Mouse (Mus musculus) Patski (cell line): ENCODE data around the gene Add3. TPM values are rescaled to one million over a fixed set of nuclear protein-coding genes. Genes with fewer than 3 reads are reported as not detected.

Source experiments
- ATAC-seq: fragments of 100-300 bp; one replicate; pipeline ENCODE4 v1.8.0; 2021
- CTCF ChIA-PET: fragments of 350-600 bp; sonication (Branson Sonifier 250); formaldehyde crosslinking; loops from one replicate; lab custom pipeline; 2022; ENCODE audit warnings: inconsistent platforms; lab: Charles Lee
- POLR2A ChIA-PET: fragments of 350-600 bp; sonication (Branson Sonifier 250); formaldehyde crosslinking; loops from one replicate; lab custom pipeline; 2022; ENCODE audit warnings: antibody characterized with exemption, inconsistent platforms; lab: Charles Lee
- DNase-seq: peaks from one replicate; pipeline ENCODE4 v3.0.0-alpha.2; 2011; ENCODE audit warnings: low read depth, low spot score
- H3K27me3 ChIP-seq: fragments of 371-371 bp; one replicate; pipeline ENCODE4 v1.5.1; 2021
- CTCF ChIP-seq: fragments of 100-300 bp; IDR thresholded peaks from one replicate; pipeline ENCODE4 v1.5.1; 2021
- in situ Hi-C: fragments of 300-500 bp; cut with MboI; formaldehyde crosslinking; loops from 3 replicates; pipeline ENCODE4 v1.11.1; 2018; ENCODE audit warnings: low pct_unique_long_range_greater_than_20kb, mixed read lengths
- polyA plus RNA-seq: library from polyadenylated mRNA; unstranded; gene quantifications from one replicate; pipeline ENCODE4 v1.2.3, GENCODE M21; 2021

Gene Add3
- polyA plus RNA-seq, 1 experiment from 2014 or later: 38.4 TPM

DNA sequence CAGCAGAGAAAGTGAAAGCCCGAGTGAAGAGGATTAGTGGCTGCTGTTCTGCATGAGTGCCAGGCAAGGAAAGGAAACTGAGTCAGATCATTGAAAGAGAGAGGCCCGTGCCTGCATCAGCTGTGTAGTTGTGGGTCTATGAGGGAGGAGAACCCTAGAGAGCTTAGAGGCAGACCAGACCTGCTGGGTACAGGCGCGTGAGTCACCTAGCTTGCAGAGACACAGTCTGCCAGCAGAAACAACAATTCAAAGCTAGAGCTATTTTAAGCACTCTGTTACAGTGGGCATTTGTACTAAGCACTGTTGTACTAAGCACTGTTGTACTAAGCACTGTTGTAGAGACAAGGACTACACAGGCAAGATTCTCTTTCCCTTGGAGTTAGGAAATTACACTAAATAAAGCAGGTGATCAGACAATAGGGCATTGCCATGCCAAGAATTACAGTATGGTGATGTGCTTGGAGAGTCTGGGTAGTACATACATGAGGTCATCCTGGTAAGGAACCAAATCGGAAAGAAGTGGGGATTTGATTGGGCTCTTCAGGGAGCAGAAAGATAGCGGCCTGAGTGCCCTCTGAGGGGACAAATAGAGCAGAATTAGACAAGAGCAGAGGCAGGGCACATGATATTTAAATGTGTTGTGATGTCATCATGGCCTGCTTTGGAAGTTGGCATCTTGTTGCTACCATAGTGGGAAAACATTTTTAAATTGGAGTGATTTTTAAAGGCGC is 88.0 kb downstream of the Add3 start:
- CTCF ChIA-PET: interaction anchor here (0.8 to 1.1 kb wide), 4 partner anchors 9 to 221 kb away, joined by 3 read pairs; no protein-coding TSS in a partner anchor
- ATAC-seq (peak; percentile 72), DNase-seq (no peak)
- in situ Hi-C loops: loop anchor here (5.0 kb wide), 1 partner anchor 221 kb away; no protein-coding TSS in a partner anchor
- POLR2A ChIA-PET: no interaction called here
- no peaks in the 10 kb centered on the region for H3K27me3 ChIP-seq
- no peak for TF ChIP-seq CTCF

DNA sequence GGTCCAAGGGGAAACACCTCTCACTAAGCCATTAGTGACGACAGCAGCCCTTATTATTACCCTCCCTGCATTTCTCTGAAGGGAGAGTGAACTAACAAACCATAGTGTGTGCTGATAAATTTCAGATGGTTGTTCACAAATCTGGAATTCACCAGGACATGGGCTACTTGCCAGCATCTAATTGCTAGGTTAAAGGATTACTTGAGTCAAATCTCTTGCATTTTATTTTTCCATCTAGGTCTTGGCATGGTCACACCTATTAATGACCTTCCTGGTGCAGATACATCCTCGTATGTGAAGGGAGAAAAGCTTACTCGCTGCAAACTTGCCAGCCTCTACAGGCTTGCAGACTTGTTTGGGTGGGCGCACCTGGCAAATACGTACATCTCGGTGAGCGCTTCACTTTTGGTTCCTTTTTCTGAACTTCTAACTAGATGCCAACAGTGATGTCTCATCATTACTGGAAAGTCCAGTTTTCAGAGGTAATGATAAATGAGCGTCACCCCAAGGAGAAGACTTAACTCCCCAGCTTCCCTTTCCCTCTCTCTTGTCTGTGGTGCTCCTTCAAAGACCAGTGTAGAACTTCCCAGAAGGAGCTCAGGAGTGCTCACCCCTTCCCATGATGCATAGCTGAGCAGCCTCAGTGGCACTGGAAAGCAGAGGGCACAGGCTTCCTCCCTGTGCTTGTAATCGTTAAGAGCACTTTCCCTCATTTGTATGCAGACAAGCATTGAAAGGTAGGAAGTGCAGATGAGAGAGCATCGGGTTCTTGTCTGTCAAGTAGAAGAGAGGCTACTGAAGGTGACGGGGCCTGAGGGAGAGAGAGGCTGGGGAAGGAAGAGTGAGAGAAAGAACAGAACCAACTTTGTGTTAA is 90.9 kb downstream of the Add3 start:
- in situ Hi-C loops: no loop called here
- no peak for DNase-seq
- H3K27me3 ChIP-seq: no peaks in the 10 kb centered on the region
- ChIA-PET POLR2A (no interaction called here), CTCF (interaction anchor here (1.4 to 1.8 kb wide), 2 partner anchors 12 to 16 kb away, joined by 3 to 4 read pairs; no protein-coding TSS in a partner anchor)
- TF ChIP-seq CTCF: no peak
- ATAC-seq: no peak

DNA sequence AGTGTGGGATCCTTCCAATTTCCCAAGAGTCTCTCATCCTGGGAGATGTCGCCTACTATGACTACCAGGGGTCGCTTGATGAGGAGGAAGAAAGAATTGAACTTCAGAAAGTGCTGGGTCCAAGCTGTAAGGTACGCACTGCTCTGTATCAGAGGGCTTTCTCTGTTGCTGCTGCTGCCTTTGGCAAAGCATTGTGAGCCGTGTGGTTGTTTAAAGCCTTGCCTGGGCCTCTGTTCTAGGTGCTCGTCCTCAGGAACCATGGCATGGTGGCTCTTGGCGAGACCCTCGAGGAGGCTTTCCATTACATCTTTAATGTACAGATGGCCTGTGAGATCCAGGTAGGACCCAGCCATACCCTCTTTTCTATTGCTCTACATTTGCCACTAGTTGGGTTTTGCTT is 93.3 kb downstream of the Add3 start:
- in situ Hi-C loops: no loop called here

DNA sequence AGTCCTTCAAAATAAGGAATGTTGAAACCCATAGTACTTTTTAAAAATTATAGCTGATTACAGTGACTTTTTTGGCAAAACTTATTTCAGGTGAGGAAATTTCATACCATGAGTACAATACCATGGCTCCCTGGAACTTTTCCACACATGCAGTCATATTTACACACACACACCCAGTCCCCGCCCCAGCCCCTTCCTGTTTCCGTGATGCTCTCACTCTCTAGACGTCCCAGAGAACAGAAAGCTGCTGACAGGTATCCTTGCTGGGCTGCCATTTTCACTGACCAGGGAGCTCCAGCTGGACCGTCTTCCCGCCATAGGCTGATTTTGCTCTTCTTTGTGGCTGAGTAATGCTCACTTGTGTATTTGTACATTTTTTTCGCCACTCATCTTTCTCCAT is 101.6 kb downstream of the Add3 start:
- ChIA-PET POLR2A (interaction anchor here (0.7 kb wide), 1 partner anchor 75 kb away, joined by 6 read pairs; no protein-coding TSS in a partner anchor), CTCF (interaction anchor here (1.2 to 1.4 kb wide), 2 partner anchors 60 to 234 kb away, joined by 3 read pairs; no protein-coding TSS in a partner anchor)
- in situ Hi-C loops: loop anchor here (10.0 kb wide), 1 partner anchor 333 kb away; no protein-coding TSS in a partner anchor
- no peak for TF ChIP-seq CTCF
- no peaks in the 10 kb centered on the region for H3K27me3 ChIP-seq
- ATAC-seq (no peak), DNase-seq (no peak)

More for the DNA sequence above, 93.3 kb downstream of the Add3 start:
- DNase-seq (no peak), ATAC-seq (no peak)
- CTCF ChIA-PET: interaction anchor here (1.0 to 2.7 kb wide), 3 partner anchors 9 to 14 kb away, joined by 4 to 11 read pairs (median 6); no protein-coding TSS in a partner anchor
- no peaks in the 10 kb centered on the region for H3K27me3 ChIP-seq
- TF ChIP-seq CTCF: no peak
- POLR2A ChIA-PET: no interaction called here

GRCm38 (mm10) chr19:53243956-53244355 is 103.7 kb downstream of the Add3 start:
- no peaks in the 10 kb centered on the region for H3K27me3 ChIP-seq
- no peak for ATAC-seq
- POLR2A ChIA-PET: interaction anchor here (0.8 kb wide), 1 partner anchor 14 kb away, joined by 3 read pairs; no protein-coding TSS in a partner anchor
- CTCF ChIA-PET: interaction anchor here (0.9 to 2.0 kb wide), 6 partner anchors 10 to 126 kb away, joined by 3 to 6 read pairs (median 3); no protein-coding TSS in a partner anchor
- in situ Hi-C loops: loop anchor here (10.0 kb wide), 1 partner anchor 331 kb away; no protein-coding TSS in a partner anchor
- no peak for DNase-seq
- TF ChIP-seq CTCF: no peak

DNA sequence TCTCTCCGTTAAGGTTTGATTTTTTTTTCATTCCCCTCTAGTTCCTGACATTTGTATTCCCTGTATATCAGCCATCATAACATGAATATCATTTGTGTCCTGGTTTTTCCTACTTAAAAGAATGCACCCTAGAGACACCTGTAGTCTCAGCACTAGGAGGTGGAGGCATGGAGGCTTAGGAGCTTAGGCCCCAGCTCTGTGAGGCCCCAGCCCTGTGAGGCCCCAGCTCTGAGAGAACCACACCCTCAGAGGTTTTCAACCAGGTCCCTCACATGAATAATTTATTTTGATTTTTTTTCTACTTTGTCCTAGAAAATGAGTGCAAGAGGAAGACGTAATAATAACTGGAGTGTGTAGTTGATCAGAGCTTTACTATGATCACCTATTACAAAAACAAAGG is 107.3 kb downstream of the Add3 start:
- ATAC-seq: no peak
- in situ Hi-C loops: loop anchor here (5.0 to 10.0 kb wide), 3 partner anchors 65 to 327 kb away; partner anchors contain the start of gene Mxi1
- TF ChIP-seq CTCF: no peak
- no peaks in the 10 kb centered on the region for H3K27me3 ChIP-seq
- no peak for DNase-seq
- CTCF ChIA-PET: interaction anchor here (0.7 to 2.6 kb wide), 18 partner anchors 8 to 239 kb away, joined by 3 to 20 read pairs (median 4); partner anchors contain the start of gene Mxi1
- POLR2A ChIA-PET: no interaction called here

GRCm38 (mm10) chr19:53248023-53248494 is 107.8 kb downstream of the Add3 start:
- TF ChIP-seq CTCF: peak; percentile 88
- ChIA-PET CTCF (interaction anchor here (0.7 to 2.6 kb wide), 17 partner anchors 9 to 205 kb away, joined by 3 to 20 read pairs (median 5); partner anchors contain the start of gene Mxi1), POLR2A (interaction anchor here (0.6 kb wide), 1 partner anchor 60 kb away, joined by 3 read pairs; no protein-coding TSS in a partner anchor)
- DNase-seq (peak; percentile 35), ATAC-seq (peak; percentile 45)
- in situ Hi-C loops: loop anchor here (5.0 to 10.0 kb wide), 3 partner anchors 64 to 327 kb away; partner anchors contain the start of gene Mxi1
- no peaks in the 10 kb centered on the region for H3K27me3 ChIP-seq

DNA sequence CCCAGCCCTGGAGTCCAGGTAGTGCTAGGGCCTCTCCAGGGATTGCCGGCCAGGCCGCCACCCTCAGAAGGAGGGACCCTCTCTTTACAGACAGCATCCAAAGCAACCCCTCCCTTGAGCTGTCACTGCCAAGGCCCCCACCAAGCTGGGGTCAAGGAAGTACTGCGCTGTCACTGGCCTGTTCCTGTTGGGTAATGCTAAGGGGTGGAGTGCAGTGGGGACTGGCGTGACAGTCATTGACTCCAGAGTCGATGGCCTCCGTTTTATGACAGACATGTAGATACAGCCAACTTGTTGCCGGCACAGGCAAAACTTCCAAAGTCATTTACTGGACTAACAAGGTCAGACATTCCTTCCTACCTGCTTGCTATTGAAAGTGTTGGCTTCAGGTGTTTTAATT is 110.8 kb downstream of the Add3 start:
- ATAC-seq: no peak
- in situ Hi-C loops: no loop called here
- ChIA-PET CTCF (no interaction called here), POLR2A (no interaction called here)
- H3K27me3 ChIP-seq: no peaks in the 10 kb centered on the region
- DNase-seq: no peak
- TF ChIP-seq CTCF: no peak

DNA sequence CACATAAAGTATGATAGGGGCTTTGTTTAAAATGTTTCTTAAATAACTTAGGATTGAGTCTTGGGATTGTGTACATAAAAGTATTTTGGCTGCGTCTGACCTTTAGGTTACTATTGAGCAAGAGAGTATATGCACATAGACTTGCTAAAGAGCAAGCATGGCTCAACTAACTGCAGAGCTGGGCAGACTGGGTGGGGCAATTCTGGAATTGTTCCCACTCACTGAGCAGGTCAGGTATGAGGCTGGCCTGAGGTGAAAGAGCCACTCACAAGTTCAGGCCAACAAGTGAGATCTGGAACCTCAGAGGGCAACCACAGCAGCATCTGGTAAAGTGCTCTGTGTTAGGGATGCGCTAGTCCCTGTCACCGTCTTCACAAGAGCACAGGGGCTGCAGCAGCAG is 111.4 kb downstream of the Add3 start:
- DNase-seq (no peak), ATAC-seq (no peak)
- CTCF ChIA-PET: interaction anchor here (0.7 to 1.1 kb wide), 2 partner anchors 53 to 118 kb away, joined by 3 read pairs; no protein-coding TSS in a partner anchor
- TF ChIP-seq CTCF: no peak
- no peaks in the 10 kb centered on the region for H3K27me3 ChIP-seq
- POLR2A ChIA-PET: no interaction called here
- in situ Hi-C loops: no loop called here
